Mouse (Mus musculus) NIH3T3 (cell line): ENCODE data around the gene Sgpl1.
A peak's percentile ranks its signal among the peaks of the same experiment; 100 is the strongest.
"Not testable (repeated sequence)": the region's sequence is repeated elsewhere in the genome, so short reads cannot be mapped to it uniquely, and the experiment has no call there.

ENCODE experiments used
- DNase-seq: peaks from one replicate; pipeline ENCODE4 v3.0.0-alpha.2; 2012; ENCODE audit warnings: low read depth

Gene Sgpl1

DNA sequence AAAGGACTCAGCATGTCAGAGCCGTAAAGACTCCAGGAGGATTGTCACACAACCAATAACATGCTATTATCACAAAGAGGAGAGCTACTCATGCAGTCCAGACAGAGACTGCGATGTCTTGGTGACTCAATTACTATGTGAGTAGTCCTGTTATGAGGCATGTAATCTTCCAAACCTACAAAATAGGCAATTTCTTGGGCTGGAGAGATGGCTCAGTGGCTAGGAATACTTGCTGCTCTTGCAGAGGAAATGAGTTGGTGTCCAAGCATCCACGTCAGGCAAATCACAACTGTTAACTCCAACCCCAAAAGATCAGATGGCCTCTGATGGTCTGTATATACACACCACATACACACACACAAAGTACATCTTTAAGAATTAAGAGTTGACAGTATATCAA, 8.1 kb upstream of the Sgpl1 start:
- DNase-seq, result no peak

DNA sequence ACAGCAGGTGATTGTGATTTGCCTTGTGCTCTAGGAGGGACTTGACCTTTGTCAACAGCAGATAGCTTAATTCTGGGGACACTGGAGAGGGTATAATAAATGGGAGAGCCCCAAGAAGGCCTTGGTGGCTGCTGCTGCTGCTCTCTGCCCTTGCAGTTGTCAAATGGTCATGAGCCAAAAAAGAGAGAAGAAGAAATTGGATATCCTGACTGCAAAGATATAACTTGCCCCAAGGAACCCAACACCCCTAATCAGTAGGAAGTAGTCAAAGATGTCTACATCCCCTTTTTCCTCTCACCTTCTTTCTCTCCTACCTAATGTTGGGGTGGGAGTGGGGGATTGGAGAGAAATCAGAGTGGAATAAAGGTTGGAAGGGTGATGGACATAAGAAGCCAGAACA, 4.6 kb upstream of the Sgpl1 start:
- no peak for DNase-seq

DNA sequence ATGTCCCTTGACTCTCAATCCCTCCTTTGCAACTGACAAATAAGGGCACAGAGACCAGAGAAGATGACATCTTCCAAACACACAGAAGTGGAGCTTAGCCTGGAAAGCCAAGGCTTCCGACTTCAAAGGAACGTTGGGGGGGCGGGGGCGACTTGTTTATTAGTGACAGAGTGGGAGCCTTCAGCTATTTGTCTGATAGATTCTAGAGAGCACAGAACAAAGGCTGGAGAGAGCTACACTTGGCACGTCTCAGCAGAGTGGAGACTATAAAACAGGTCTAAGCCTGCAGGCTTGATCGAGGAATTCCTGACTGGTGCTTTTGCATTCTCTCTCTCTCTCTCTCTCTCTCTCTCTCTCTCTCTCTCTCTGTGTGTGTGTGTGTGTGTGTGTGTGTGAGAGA, 3.1 kb upstream of the Sgpl1 start:
- no peak for DNase-seq

- DNase-seq, result no peak
Measured at GRCm38 (mm10) chr10:61149476-61149875, 2.0 kb upstream of the Sgpl1 start.

GRCm38 (mm10) chr10:61146807-61147156, 721 bp downstream of the Sgpl1 start:
- no peak for DNase-seq

GRCm38 (mm10) chr10:61146119-61146806, 1.2 kb downstream of the Sgpl1 start:
- DNase-seq, result peak; percentile 83

- no peak for DNase-seq
Measured at GRCm38 (mm10) chr10:61145766-61146118, 1.8 kb downstream of the Sgpl1 start.

GRCm38 (mm10) chr10:61143343-61143742, 4.2 kb downstream of the Sgpl1 start:
- DNase-seq, result peak; percentile 37

DNA sequence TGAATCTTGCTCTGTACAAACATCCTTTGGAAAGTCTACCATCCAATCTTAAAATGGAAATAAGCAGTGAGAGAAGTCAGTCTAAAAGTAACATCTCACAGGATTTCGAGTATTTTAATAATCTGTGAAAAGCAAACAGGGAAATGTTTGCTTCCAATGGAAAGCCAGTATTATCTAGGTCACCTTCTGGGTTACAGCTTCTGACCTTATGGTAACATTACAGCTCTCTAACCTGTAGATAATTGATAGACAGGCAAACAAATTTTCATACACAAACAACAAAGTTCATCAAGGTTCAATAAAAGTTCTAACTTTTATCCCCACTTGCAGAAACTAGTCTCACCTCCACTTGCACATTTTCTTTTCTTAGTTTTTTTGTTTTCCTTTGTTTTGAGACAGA, 9.9 kb downstream of the Sgpl1 start:
- no peak for DNase-seq

DNA sequence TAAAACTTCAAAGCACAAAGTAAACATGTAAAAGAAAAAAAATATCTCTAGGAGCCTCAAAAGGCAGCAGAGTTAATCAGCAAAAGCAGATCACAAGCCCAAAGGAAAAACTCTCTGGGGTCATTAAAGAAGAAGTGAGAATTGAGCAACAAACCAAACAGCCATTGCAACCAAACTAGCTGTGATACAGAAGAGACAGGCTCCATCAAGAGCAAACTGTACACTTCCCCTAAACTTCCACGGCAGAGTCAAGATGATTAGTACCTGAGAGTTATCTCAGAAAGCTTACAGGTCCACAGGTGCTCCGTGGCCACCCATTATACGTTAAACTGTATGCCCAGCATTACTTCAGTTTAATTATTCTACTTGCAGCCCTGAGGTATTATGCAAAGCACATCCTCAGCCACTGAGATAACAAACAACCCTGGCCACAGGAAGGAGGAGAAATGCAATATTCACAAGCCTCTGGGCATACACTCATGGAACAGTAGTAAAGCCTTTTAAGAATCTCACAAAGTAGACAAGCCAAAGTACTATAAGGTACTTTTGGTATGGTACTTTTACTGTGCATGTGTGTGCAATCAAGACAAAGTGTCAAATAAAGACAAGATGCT, 12.2 kb downstream of the Sgpl1 start:
- DNase-seq, result no peak

GRCm38 (mm10) chr10:61134041-61134440, 13.5 kb downstream of the Sgpl1 start:
- DNase-seq, result peak; percentile 33

- DNase-seq, result peak; percentile 89
Measured at GRCm38 (mm10) chr10:61130959-61131358, 16.5 kb downstream of the Sgpl1 start.

DNA sequence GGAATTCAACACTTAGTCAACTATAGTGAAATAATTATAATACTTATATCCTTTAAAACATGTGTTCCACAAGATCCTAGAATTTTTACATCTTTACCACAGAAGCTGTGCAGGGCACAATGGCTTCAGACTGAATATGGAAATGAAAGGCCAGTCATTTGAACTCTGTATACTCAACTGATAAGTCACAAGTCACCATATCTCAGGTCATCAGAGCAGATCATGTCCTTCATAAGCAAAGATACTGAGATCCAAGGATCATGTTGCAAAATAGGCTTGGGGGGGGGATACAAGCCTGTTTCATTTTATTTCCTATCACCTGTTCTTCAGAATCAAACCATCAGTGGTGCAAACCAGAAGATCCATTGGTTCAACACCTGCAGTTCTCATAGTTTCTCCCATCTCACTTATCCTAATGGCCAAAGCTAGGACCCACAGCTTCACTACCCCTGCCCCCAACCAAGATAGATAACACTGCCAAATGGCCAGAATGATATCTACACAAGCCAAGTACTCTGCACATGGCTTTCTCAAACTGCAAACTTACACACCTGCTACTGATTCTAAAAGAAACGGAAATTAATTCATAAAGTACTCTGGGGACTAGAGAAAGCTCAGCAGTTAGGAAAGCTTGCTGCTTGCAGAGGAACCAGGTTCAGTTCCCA, 18.7 kb downstream of the Sgpl1 start:
- no peak for DNase-seq

DNA sequence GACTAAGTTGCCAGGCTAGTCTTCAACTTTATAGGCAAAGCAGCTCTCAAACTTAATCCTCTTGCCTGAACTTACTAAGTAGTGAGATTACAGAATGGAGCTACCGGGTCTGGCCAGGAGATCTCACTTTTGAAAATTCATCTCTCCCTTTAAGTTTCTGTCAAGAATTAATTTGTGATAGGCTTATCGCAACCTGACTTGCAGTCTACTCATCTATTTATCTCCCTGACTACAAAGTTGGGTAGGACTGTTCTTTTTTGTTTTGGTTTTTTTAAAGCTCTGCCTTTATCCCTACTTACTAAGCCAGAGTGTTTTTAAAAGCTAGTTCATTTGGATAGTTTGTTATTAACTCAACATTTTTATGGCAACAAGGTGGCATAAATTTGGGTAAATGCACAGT, 23.0 kb downstream of the Sgpl1 start:
- DNase-seq, result no peak

DNA sequence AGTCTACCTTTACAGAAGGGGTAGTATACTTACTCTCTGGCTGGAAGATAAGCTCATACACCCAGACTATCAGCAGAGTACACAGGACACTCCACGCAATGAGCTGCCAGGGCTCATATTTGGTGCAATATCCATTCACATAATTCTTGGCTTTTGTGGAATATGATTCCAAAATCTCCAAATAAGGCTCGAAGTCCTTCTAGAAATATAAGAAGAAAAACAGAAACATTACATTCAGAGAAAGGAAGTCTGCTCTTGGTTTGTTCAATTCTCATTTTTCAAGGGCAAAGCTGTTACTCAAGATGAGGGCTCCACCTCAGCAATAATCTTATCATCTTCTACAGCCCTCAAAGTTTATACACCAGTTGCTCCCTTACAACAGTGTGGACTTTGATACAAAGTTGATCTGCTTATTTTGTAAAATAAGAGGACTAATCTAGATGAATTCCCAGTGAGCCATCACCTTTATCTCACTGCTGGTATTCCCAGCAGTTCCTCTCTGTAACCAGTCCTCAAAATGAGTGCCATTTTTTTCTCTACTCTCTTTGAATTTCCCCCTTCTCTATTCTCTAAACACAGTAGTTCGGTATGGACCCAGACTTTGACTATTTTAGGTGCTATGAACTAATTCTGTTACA, 24.1 kb downstream of the Sgpl1 start:
- no peak for DNase-seq

DNA sequence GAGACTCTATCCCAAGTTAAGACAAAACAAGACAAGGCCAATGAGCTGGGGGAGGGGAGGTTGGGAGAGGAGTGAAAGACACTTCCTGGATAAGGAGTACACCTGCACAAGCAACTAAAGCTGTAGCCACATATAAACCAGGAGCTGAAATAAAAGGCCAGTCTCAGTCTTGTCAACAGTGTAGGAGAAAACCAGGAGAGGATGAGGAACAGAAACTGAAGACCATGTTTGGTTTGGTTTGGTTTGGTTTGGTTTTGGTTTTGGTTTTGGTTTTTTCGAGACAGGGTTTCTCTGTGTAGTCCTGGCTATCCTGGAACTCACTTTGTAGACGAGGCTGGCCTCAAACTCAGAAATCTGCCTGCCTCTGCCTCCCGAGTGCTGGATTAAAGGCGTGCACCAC, 25.8 kb downstream of the Sgpl1 start:
- not testable (repeated sequence) for DNase-seq

- peak; percentile 88 for DNase-seq
Measured at GRCm38 (mm10) chr10:61114246-61114720, 33.2 kb downstream of the Sgpl1 start.

- DNase-seq, result no peak
Measured at GRCm38 (mm10) chr10:61103564-61104114, 43.9 kb downstream of the Sgpl1 start.

- DNase-seq, result no peak
Measured at GRCm38 (mm10) chr10:61091866-61092265, 55.6 kb downstream of the Sgpl1 start.

GRCm38 (mm10) chr10:61089170-61090142, 58.0 kb downstream of the Sgpl1 start, which contains the start of gene Pcbd1:
Pcbd1 (plus strand) TSS chr10:61089331.
- DNase-seq, result no peak

DNA sequence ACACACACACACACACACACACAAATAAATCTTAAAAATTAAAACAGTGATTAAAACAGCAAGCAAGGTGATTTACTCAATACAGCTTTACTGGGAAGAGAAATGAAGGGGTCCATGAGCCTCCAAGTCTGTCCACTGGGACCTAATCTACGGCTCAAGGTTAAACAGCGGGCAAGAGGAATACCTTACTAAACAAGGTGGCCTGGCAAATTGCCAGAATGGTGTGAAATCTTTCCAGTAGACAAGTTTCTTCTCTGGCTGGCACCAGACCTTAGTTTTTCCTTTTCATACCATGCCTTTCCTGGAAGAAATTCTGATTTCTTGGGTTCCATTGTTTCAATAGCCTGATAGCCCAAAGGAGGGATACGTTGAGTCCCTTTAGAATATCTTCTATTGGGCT, 59.0 kb downstream of the Sgpl1 start:
- DNase-seq, result peak; percentile 25
